Mouse (Mus musculus) bone marrow, adult 2 months (tissue): ENCODE results near the gene Clns1a.

ENCODE experiments used
- CTCF ChIP-seq: fragments of 200-500 bp; IDR thresholded peaks from 2 replicates; pipeline ENCODE4 v1.5.1; 2011; ENCODE audit warnings: low read length, control low read depth; ENCODE audit not compliant: control insufficient read depth, insufficient read depth
- POLR2A ChIP-seq: fragments of 200-500 bp; IDR thresholded peaks from 2 replicates; pipeline ENCODE4 v1.6.1; 2011; ENCODE audit warnings: low read depth, mild to moderate bottlenecking, control low read depth, low read length, borderline replicate concordance; ENCODE audit not compliant: control insufficient read depth

DNA sequence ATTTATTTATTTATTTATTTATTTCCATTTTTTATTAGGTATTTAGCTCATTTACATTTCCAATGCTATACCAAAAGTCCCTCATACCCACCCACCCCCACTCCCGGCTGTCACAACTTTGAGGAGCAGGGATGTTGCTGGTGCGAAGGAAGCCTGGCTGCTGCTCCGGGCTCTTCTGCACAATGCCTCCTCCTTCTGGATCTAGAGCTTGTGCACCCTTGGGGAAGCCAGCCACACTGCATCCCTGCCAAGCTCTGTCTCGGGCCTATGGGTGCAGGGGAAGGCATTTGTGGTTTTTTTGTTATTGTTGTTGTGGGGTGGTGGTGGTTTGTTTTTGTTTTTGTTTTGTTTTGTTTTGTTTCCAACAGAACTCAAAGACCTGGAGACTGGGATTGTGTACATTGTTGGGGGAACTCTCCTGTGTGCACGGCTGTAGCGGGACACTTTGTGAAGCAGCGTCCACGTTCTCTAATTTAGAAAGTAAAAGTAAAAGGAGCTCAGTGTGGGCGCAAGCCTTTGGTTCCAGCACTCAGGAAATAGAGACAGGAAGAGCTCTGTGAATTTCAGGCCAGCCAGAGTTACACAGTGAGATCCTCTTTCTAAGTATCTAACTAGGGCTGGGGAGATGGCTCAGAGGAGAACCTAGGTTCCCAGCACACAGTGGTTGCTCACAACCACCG, 52.2 kb downstream of the Clns1a start:
- 0 out of 2 replicates have a peak, but pooled peaks have one; percentile 34 for TF ChIP-seq POLR2A
- no peak for TF ChIP-seq CTCF
